Mouse (Mus musculus) intestine, embryonic 16.5 days (tissue): ENCODE results near the gene Spred1. TPM values are rescaled to one million over a fixed set of nuclear protein-coding genes. Genes with fewer than 3 reads are reported as not detected.

Experiments used
- ATAC-seq: fragments of 200-750 bp; cut with Nextera tagmentation; 2 replicates; pipeline ENCODE4 v1.8.0; 2017; ENCODE audit warnings: moderate TSS enrichment, moderate library complexity
- H3K27ac ChIP-seq: fragments of 300-500 bp; sonication (generic); 2 replicates; pipeline ENCODE4 v1.5.1; 2014; ENCODE audit warnings: mild to moderate bottlenecking, low read length
- H3K27me3 ChIP-seq: fragments of 300-500 bp; sonication (generic); replicated peaks from 2 replicates; pipeline ENCODE4 v1.6.1; 2014; ENCODE audit warnings: low read length, control low read depth, mixed read lengths; ENCODE audit not compliant: control insufficient read depth, insufficient read depth
- H3K36me3 ChIP-seq: fragments of 300-500 bp; sonication (generic); 2 replicates; pipeline ENCODE4 v1.6.1; 2014; ENCODE audit warnings: low read length, control low read depth; ENCODE audit not compliant: control insufficient read depth, insufficient read depth
- H3K4me1 ChIP-seq: fragments of 300-500 bp; sonication (generic); 2 replicates; pipeline ENCODE4 v1.6.1; 2014; ENCODE audit warnings: low read length, control low read depth, mixed read lengths; ENCODE audit not compliant: control insufficient read depth, insufficient read depth
- H3K4me2 ChIP-seq: fragments of 300-500 bp; sonication (generic); 2 replicates; pipeline ENCODE4 v1.6.1; 2014; ENCODE audit warnings: low read depth, low read length, control low read depth
- H3K4me3 ChIP-seq: fragments of 300-500 bp; sonication (generic); 2 replicates; pipeline ENCODE4 v1.5.1; 2014; ENCODE audit warnings: mild to moderate bottlenecking, low read length
- H3K9ac ChIP-seq: fragments of 300-500 bp; sonication (generic); 2 replicates; pipeline ENCODE4 v1.6.1; 2014; ENCODE audit warnings: low read depth, low read length
- H3K9me3 ChIP-seq: fragments of 300-500 bp; sonication (generic); 2 replicates; pipeline ENCODE4 v1.6.1; 2016; ENCODE audit warnings: low read length, control low read depth; ENCODE audit not compliant: control insufficient read depth
- WGBS: fragments of 180-500 bp; shearing (Covaris S2); extraction: QIAGEN DNeasy Blood & Tissue Kit; methylation state at CpG from one replicate; pipeline ENCODE4 v1.1.7; 2014; 5-methylcytosine and 5-hydroxymethylcytosine counted together
- microRNA counts: library from miRNA; unstranded; fragments of <30 nt; microRNA quantifications from one replicate; lab custom pipeline; 2016
- microRNA-seq: library from miRNA; unstranded; fragments of <30 nt; microRNA quantifications from one replicate; pipeline ENCODE4, GENCODE M21; 2016
- polyA plus RNA-seq: library from polyadenylated mRNA; unstranded; fragments of >200 nt; fragmentation: Nextera tagmentation; extraction: Ambion mirVana; gene quantifications from 2 replicates; pipeline ENCODE4 v1.2.1, GENCODE M21; 2015

Gene Spred1
- polyA plus RNA-seq, 1 experiment from 2014 or later: 4.6 TPM

- no peak overlapping the region for H3K4me2 ChIP-seq
- no peaks in the 10 kb centered on the region for H3K27me3 ChIP-seq
- 89% methylated on average over 4 of the region's 4 CpGs for WGBS
- ATAC-seq: no peak
- H3K9me3 ChIP-seq: no peaks in the 10 kb centered on the region
- H3K27ac ChIP-seq: no peak overlapping the region
- H3K4me3 ChIP-seq: no peak overlapping the region
- no peaks in the 10 kb centered on the region for H3K4me1 ChIP-seq
- H3K9ac ChIP-seq: no peak overlapping the region
- H3K36me3 ChIP-seq: no peaks in the 10 kb centered on the region
Observed at GRCm38 (mm10) chr2:117219536-117219935, 98.4 kb downstream of the Spred1 start.

GRCm38 (mm10) chr2:117222651-117223050, 101.5 kb downstream of the Spred1 start:
- Histone ChIP-seq H3K4me3 (no peak overlapping the region), H3K4me2 (no peak overlapping the region), H3K27ac (peak overlapping the region; percentile 36), H3K36me3 (no peaks in the 10 kb centered on the region), H3K9ac (no peak overlapping the region), H3K4me1 (no peaks in the 10 kb centered on the region), H3K9me3 (no peaks in the 10 kb centered on the region), H3K27me3 (no peaks in the 10 kb centered on the region)
- ATAC-seq: no peak
- 71% methylated on average over 9 of the region's 9 CpGs for WGBS

- no peak overlapping the region for H3K27ac ChIP-seq
- no peaks in the 10 kb centered on the region for H3K36me3 ChIP-seq
- H3K4me3 ChIP-seq: no peak overlapping the region
- WGBS: 46% methylated on average over 11 of the region's 11 CpGs
- H3K27me3 ChIP-seq: no peaks in the 10 kb centered on the region
- no peak for ATAC-seq
- H3K9ac ChIP-seq: no peak overlapping the region
- no peak overlapping the region for H3K4me2 ChIP-seq
- no peaks in the 10 kb centered on the region for H3K4me1 ChIP-seq
- no peaks in the 10 kb centered on the region for H3K9me3 ChIP-seq
Observed at GRCm38 (mm10) chr2:117228601-117229125, 107.5 kb downstream of the Spred1 start.

- WGBS: 82% methylated on average over 7 of the region's 7 CpGs
- no peak for ATAC-seq
- H3K9me3 ChIP-seq: no peaks in the 10 kb centered on the region
Observed at GRCm38 (mm10) chr2:117230261-117230660, 109.1 kb downstream of the Spred1 start.

GRCm38 (mm10) chr2:117231257-117231656, 110.1 kb downstream of the Spred1 start:
- Histone ChIP-seq H3K27ac (no peak overlapping the region), H3K4me1 (no peaks in the 10 kb centered on the region), H3K4me3 (no peak overlapping the region), H3K9ac (no peak overlapping the region), H3K27me3 (no peaks in the 10 kb centered on the region), H3K36me3 (no peaks in the 10 kb centered on the region), H3K4me2 (0 out of 2 replicates have a peak overlapping the region, but pooled peaks have one; percentile 25), H3K9me3 (no peaks in the 10 kb centered on the region)
- peak; percentile 86 for ATAC-seq
- 6% methylated on average over 13 of the region's 13 CpGs for WGBS

More at GRCm38 (mm10) chr2:117230261-117230660, 109.1 kb downstream of the Spred1 start:
- no peaks in the 10 kb centered on the region for H3K36me3 ChIP-seq
- H3K27ac ChIP-seq: no peak overlapping the region
- no peaks in the 10 kb centered on the region for H3K27me3 ChIP-seq
- H3K4me1 ChIP-seq: no peaks in the 10 kb centered on the region
- H3K9ac ChIP-seq: no peak overlapping the region
- no peak overlapping the region for H3K4me3 ChIP-seq
- H3K4me2 ChIP-seq: no peak overlapping the region

MicroRNA genes within 50 kb of the gene (microRNA counts, 519-probe panel; counts per million panel counts)
- 2,475 counts per million, percentile 60 among the panel's probes with 10 or more counts for microRNA mmu-miR-674 (lab: Ali Mortazavi, UCI)

Small RNA genes lying within 50 kb of the gene (microRNA-seq; reads per million reads assigned to microRNA genes)
- 675 reads per million, percentile 70 among the genes with 10 or more reads in this experiment for gene Mir674

Other genes starting within 250 kb of the Spred1 start
- gene Tmco5, start 242.7 kb upstream of the Spred1 start, polyA plus RNA-seq: not detected in 2 replicates
- gene Fam98b, start 128.4 kb downstream of the Spred1 start, polyA plus RNA-seq: 4.8 and 6.6 TPM in 2 replicates
- gene Rasgrp1, start 221.6 kb downstream of the Spred1 start, polyA plus RNA-seq: 0.84 and 0.87 TPM in 2 replicates